Mouse (Mus musculus) intestine, embryonic 14.5 days (tissue): Measurements from ENCODE around the gene Avpr1b. TPM values are rescaled to one million over a fixed set of nuclear protein-coding genes. Genes with fewer than 3 reads are reported as not detected.
A peak's percentile ranks its signal among the peaks of the same experiment; 100 is the strongest.

Experiments
- ATAC-seq: fragments of 200-750 bp; cut with Nextera tagmentation; replicated peaks from 2 replicates; pipeline ENCODE4 v1.8.0; 2017; ENCODE audit warnings: low read depth, moderate number of reproducible peaks, moderate TSS enrichment, moderate library complexity; ENCODE audit not compliant: low FRiP score, low TSS enrichment
- DNase-seq: peaks from one replicate; pipeline ENCODE4 v3.0.0-alpha.2; 2018; ENCODE audit warnings: low spot score
- H3K27ac ChIP-seq: fragments of 300-500 bp; sonication (generic); 2 replicates; pipeline ENCODE4 v1.5.1; 2014; ENCODE audit warnings: low read depth, mild to moderate bottlenecking, control low read depth
- H3K27me3 ChIP-seq: fragments of 300-500 bp; sonication (generic); replicated peaks from 2 replicates; pipeline ENCODE4 v1.6.1; 2014; ENCODE audit warnings: low read length, control low read depth; ENCODE audit not compliant: control insufficient read depth, insufficient read depth
- H3K36me3 ChIP-seq: fragments of 300-500 bp; sonication (generic); 2 replicates; pipeline ENCODE4 v1.6.1; 2014; ENCODE audit warnings: low read length, control low read depth; ENCODE audit not compliant: control insufficient read depth, insufficient read depth
- H3K4me1 ChIP-seq: fragments of 300-500 bp; sonication (generic); replicated peaks from 2 replicates; pipeline ENCODE4 v1.6.1; 2014; ENCODE audit warnings: low read length, control low read depth, mixed read lengths; ENCODE audit not compliant: control insufficient read depth, insufficient read depth
- H3K4me2 ChIP-seq: fragments of 300-500 bp; sonication (generic); 2 replicates; pipeline ENCODE4 v1.6.1; 2014; ENCODE audit warnings: low read length
- H3K4me3 ChIP-seq: fragments of 300-500 bp; sonication (generic); 2 replicates; pipeline ENCODE4 v1.5.1; 2014; ENCODE audit warnings: low read depth, low read length, control low read depth, mixed read lengths
- H3K9ac ChIP-seq: fragments of 300-500 bp; sonication (generic); 2 replicates; pipeline ENCODE4 v1.6.1; 2014; ENCODE audit warnings: mild to moderate bottlenecking, low read length
- H3K9me3 ChIP-seq: fragments of 300-500 bp; sonication (generic); 2 replicates; pipeline ENCODE4 v1.6.1; 2016; ENCODE audit warnings: low read length, control low read depth; ENCODE audit not compliant: control insufficient read depth
- WGBS: fragments of 180-500 bp; shearing (Covaris S2); extraction: QIAGEN DNeasy Blood & Tissue Kit; methylation state at CpG from one replicate; pipeline ENCODE4 v1.1.7; 2014; 5-methylcytosine and 5-hydroxymethylcytosine counted together
- polyA plus RNA-seq: library from polyadenylated mRNA; unstranded; fragments of >200 nt; fragmentation: Nextera tagmentation; extraction: Ambion mirVana; gene quantifications from 2 replicates; pipeline ENCODE4 v1.2.1, GENCODE M21; 2014

Avpr1b gene
- polyA plus RNA-seq, 1 experiment from 2014 or later: not detected

DNA sequence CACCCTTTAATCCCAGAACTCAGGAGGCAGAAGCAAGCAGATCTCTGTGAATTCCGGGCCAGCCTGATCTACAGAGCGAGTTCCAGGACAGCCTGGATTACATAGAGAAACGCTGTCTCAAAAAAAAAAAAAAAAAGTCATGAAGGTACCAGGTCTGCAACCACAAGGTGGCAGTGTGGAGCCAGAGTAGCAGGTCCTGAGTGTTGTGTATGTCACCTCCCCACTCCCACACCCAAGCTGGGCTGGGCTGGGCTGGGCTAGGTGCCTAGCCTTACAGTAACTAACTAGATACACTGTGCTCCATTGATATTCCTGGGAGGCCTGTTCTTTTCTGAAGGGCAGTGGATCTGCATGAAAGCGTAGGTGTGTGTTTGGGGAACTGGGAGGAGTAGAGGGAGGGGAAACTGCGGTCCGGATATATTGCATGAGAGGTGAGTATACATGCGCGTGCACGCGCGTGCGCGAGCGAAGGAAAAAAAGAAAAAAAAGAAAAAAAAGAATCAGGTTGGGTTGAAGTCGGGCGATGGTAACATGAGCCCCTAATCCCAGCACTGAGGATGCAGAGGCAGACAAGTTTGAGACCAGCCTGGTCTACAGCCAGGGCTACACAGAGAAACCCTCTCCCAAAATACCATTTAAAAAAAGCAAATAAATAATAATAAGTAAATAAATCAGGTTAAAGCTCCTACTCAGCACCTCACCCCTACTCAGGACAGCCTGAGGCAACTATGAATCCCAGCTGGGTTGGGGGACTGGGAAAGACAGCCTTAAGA, 14.5 kb downstream of the Avpr1b start:
- H3K9me3 ChIP-seq: no peaks in the 10 kb centered on the region
- H3K4me3 ChIP-seq: no peak overlapping the region
- no peaks in the 10 kb centered on the region for H3K36me3 ChIP-seq
- no peaks in the 10 kb centered on the region for H3K27me3 ChIP-seq
- no peak overlapping the region for H3K9ac ChIP-seq
- no peak overlapping the region for H3K27ac ChIP-seq
- WGBS: 82% methylated on average over 16 of the region's 16 CpGs
- H3K4me2 ChIP-seq: no peak overlapping the region
- H3K4me1 ChIP-seq: no peaks in the 10 kb centered on the region; the same call in 1 of the 2 replicates
- ATAC-seq: peak; percentile 63
- peak; percentile 83 for DNase-seq

DNA sequence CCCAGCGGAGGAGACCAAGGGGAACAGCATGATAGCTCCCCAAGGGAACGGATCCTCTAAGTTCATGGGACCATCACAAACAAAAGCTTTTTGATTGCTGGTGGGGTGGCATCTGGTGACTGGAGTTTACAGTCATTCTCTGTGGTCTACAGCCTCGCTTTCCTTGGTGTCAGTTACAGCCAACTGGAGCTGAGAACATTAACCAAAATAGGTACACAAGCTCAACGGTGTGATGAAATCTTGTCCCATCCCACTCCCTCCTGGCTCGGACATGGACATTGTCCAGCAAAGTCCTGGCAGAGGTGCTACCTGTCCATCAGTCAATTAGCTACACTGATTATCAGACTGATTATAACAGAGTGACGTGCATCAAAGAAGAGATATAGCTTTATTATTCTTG, 15.6 kb downstream of the Avpr1b start:
- Histone ChIP-seq H3K36me3 (no peaks in the 10 kb centered on the region), H3K4me1 (no peaks in the 10 kb centered on the region; the same call in 1 of the 2 replicates), H3K9ac (no peak overlapping the region), H3K4me2 (no peak overlapping the region), H3K4me3 (no peak overlapping the region), H3K27me3 (no peaks in the 10 kb centered on the region), H3K9me3 (0 out of 2 replicates have a peak, but pooled peaks cover 4% of the 10 kb centered on the region), H3K27ac (no peak overlapping the region)
- WGBS: 73% methylated on average over 6 of the region's 6 CpGs
- no peak for ATAC-seq
- no peak for DNase-seq

DNA sequence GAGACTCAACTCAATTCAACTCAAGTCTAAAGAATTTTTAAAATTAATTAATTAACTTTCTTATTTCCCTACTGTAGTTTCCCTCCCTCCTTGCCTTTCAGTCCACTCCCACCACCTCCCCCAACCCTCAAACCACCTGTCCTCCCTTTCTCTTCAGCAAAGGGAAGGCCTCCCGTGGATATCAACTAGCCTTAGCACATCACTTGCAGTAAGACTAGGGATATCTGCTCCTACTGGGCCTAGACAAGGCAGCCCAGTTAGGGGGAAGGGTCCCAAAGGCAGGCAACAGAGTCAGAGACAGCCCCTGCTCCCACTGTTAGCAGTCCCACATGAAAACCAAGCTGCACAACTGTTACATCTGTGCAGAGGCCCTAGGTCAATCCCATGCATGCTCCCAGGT, 17.1 kb downstream of the Avpr1b start:
- H3K9me3 ChIP-seq: 0 out of 2 replicates have a peak, but pooled peaks cover 6% of the 10 kb centered on the region
- H3K4me1 ChIP-seq: no peaks in the 10 kb centered on the region; the same call in 1 of the 2 replicates
- no peak overlapping the region for H3K9ac ChIP-seq
- WGBS: 75% methylated on average over 1 of the region's 1 CpGs
- no peak overlapping the region for H3K4me2 ChIP-seq
- H3K36me3 ChIP-seq: no peaks in the 10 kb centered on the region
- no peak overlapping the region for H3K27ac ChIP-seq
- DNase-seq (no peak), ATAC-seq (no peak)
- H3K27me3 ChIP-seq: no peaks in the 10 kb centered on the region
- H3K4me3 ChIP-seq: no peak overlapping the region

DNA sequence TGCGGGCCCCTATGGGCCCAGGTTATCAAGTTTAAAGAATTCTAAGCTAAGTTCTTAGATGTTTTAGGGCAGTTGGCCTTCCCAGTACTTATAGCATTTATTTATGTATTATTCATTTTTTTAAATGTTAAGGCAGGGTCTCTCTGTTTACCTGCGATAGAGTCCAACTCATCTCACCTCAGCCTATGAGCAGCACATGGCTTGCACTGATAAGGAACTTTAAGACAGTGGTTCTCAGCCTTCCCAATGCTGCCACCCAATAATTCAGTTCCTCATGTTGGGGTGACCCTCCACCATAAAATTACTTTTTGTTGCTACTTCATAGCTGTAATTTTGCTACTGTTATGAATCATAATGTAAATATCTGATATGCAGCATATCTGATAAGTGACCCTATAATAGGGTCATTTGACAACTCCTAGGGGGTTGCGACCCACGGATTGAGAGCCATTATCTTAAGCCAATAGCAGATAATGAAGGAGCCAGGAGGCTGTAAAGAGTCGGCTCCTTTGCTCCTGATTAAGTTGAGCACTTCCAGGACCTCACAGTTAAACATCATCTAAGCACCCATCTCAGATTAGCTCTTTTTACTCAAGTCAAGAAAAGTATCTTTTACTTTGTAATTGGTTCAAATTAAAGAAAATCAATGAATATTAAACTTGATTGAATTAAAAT, 17.6 kb downstream of the Avpr1b start:
- WGBS: 58% methylated on average over 5 of the region's 5 CpGs
- no peaks in the 10 kb centered on the region; the same call in 1 of the 2 replicates for H3K4me1 ChIP-seq
- H3K9ac ChIP-seq: no peak overlapping the region
- H3K4me2 ChIP-seq: no peak overlapping the region
- no peak overlapping the region for H3K27ac ChIP-seq
- no peak for DNase-seq
- ATAC-seq: no peak
- H3K9me3 ChIP-seq: 0 out of 2 replicates have a peak, but pooled peaks cover 6% of the 10 kb centered on the region
- H3K4me3 ChIP-seq: no peak overlapping the region
- no peaks in the 10 kb centered on the region for H3K27me3 ChIP-seq
- no peaks in the 10 kb centered on the region for H3K36me3 ChIP-seq

DNA sequence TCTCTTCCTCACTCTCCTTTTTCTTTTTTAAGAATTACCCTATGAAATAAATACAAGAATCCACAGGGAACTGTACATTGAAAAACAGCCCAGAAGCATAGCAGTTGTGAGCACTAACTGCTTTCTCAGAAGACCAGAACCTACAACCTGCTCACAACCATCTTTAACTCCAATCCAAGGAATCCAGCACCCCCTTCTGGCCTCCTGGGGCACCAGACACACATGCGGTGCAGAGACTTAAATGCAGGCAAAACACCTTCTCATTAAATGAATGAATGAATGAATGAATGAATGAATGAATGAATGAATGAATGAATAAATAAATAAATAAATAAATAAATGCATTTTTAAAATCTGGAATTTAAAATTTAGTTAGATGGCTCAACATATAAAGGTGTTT, 19.5 kb downstream of the Avpr1b start:
- H3K4me2 ChIP-seq: no peak overlapping the region

DNA sequence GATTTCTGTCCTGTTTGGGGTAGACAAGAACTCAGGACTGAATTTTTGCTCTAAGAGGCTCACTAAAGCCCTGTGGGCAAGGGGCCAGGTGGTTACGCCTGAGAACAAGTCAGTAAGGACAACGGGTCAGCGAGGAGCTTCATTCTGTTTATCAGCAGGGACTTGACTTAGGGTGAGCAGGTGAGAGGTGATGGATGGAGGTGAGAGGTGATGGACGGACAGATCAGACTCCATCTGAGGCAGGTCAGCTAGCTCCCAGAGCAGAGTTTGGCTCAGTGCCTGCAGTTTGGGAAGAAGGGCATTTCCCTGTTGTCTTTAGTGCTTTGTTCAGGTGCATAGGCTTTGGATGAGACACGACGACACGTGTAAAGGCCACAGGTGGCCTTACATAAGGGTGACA, 20.3 kb downstream of the Avpr1b start:
- DNase-seq (no peak), ATAC-seq (no peak)
- no peak overlapping the region for H3K4me3 ChIP-seq
- H3K27ac ChIP-seq: no peak overlapping the region
- H3K4me2 ChIP-seq: no peak overlapping the region
- H3K36me3 ChIP-seq: no peaks in the 10 kb centered on the region
- H3K4me1 ChIP-seq: no peaks in the 10 kb centered on the region
- no peaks in the 10 kb centered on the region for H3K27me3 ChIP-seq
- H3K9ac ChIP-seq: no peak overlapping the region
- 91% methylated on average over 7 of the region's 7 CpGs for WGBS
- 0 out of 2 replicates have a peak, but pooled peaks cover 6% of the 10 kb centered on the region for H3K9me3 ChIP-seq

More for the DNA sequence above, 19.5 kb downstream of the Avpr1b start:
- WGBS: 82% methylated on average over 1 of the region's 1 CpGs
- H3K9me3 ChIP-seq: 0 out of 2 replicates have a peak, but pooled peaks cover 6% of the 10 kb centered on the region
- DNase-seq (no peak), ATAC-seq (no peak)
- no peaks in the 10 kb centered on the region for H3K4me1 ChIP-seq
- no peak overlapping the region for H3K4me3 ChIP-seq
- no peaks in the 10 kb centered on the region for H3K36me3 ChIP-seq
- H3K27me3 ChIP-seq: no peaks in the 10 kb centered on the region
- no peak overlapping the region for H3K27ac ChIP-seq
- H3K9ac ChIP-seq: no peak overlapping the region

DNA sequence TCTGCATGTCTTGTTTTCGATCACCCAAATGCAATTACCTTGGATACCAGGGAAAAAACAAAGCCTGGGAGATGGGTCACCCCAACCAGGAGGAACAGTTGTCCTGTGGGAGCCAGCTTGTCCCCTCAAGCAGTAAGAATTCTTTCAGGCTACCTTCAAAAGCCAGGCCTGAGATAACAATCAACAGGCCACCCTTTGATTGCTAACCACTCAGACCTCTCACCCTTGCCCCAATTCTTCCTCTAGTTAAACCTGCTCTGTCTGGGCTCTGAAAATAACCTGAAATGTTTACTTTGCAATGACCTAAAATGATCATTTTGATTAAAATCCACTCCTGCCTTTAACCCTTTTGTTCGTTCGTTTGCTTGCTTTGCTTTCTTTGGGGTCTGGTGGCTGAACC, 24.6 kb downstream of the Avpr1b start:
- Histone ChIP-seq H3K4me2 (no peak overlapping the region), H3K4me3 (no peak overlapping the region), H3K4me1 (no peaks in the 10 kb centered on the region), H3K9ac (no peak overlapping the region), H3K27ac (no peak overlapping the region), H3K9me3 (0 out of 2 replicates have a peak, but pooled peaks cover 6% of the 10 kb centered on the region), H3K36me3 (no peaks in the 10 kb centered on the region), H3K27me3 (no peaks in the 10 kb centered on the region)
- DNase-seq: peak; percentile 38
- 51% methylated on average over 3 of the region's 3 CpGs for WGBS
- ATAC-seq: no peak

DNA sequence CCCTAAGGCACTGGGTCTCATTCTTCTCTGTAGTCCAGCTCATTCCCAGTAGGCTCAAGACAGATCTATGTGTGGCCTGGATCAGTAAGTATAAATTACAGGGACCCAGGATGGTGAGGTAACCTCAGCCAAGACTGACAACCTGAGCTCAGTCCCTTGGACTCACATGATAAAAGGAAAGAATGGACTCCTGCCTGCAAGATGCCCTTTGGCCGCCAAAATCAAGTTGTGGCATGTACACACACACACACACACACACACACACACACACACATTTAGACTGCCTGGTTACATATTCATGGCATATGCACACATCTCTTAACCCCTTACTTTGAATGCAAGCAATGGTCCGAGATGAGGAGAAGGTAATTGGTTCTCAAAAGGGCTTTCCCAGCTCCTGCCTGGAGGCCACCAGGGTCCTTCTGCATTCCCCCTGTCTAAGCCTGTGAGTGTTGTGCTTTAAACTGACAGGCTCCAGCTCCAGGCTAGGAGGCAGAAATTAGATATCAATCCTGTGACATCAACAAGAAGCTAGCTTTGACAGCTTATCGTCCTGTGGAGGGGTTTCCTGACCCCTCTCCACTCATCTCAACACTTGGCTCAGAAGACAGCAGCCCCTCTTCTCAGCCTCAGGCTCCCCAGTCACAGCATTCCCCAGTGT, 25.3 kb downstream of the Avpr1b start:
- Histone ChIP-seq H3K27ac (no peak overlapping the region), H3K9ac (no peak overlapping the region), H3K36me3 (no peaks in the 10 kb centered on the region), H3K4me3 (no peak overlapping the region), H3K4me1 (no peaks in the 10 kb centered on the region), H3K4me2 (no peak overlapping the region), H3K9me3 (0 out of 2 replicates have a peak, but pooled peaks cover 5% of the 10 kb centered on the region), H3K27me3 (no peaks in the 10 kb centered on the region)
- DNase-seq: peak; percentile 34
- ATAC-seq: no peak
- WGBS: 43% methylated on average over 3 of the region's 3 CpGs
